Mouse (Mus musculus) cerebellum, adult 2 months (tissue): ENCODE measurements around the gene Pced1b.

ENCODE experiments used
- CTCF ChIP-seq: fragments of 200-500 bp; IDR thresholded peaks from 2 replicates; pipeline ENCODE4 v1.5.1; 2011; ENCODE audit warnings: low read depth, mild to moderate bottlenecking, control low read depth, low read length, moderate library complexity, borderline replicate concordance; ENCODE audit not compliant: insufficient read depth
- POLR2A ChIP-seq: fragments of 200-500 bp; IDR thresholded peaks from 2 replicates; pipeline ENCODE4 v1.6.1; 2011; ENCODE audit warnings: low read length, control low read depth, borderline replicate concordance; ENCODE audit not compliant: insufficient read depth

GRCm38 (mm10) chr15:97278340-97278948 is 31.5 kb downstream of the Pced1b start:
- TF ChIP-seq CTCF (no peak), POLR2A (no peak)
